Mouse (Mus musculus): Measurements from ENCODE around the gene Pabpc4.

Pabpc4 gene

DNA sequence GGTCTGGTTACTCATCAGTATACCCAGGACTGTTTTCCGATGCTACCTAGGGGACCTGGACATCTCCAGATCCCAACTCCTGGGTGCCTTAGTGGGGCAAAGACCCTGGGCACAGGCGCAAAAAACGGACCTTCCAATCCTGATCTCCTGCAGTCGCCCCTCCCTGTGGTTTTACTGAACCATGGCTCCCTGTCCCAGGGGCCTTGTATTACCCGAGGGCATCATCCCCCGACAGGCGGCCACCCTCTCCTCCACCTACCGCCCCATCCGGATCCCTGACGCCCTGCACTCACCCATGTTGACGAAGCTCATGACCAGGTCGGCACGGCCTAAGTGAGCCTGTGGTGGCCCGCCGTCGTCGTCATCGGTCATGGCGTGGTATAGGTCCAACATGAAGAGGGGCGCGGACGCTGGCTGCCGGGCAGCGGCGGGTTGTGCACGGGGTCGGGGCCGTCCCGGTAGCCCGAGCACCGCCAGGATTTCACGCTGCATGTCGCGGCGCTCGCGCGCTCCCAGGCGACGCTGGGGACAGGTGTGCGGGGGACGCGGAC lies 80.0 kb downstream of the Pabpc4 start:
- peak; percentile 38 for DNase-seq (ENCODE audit: low read depth, low spot score)

DNA sequence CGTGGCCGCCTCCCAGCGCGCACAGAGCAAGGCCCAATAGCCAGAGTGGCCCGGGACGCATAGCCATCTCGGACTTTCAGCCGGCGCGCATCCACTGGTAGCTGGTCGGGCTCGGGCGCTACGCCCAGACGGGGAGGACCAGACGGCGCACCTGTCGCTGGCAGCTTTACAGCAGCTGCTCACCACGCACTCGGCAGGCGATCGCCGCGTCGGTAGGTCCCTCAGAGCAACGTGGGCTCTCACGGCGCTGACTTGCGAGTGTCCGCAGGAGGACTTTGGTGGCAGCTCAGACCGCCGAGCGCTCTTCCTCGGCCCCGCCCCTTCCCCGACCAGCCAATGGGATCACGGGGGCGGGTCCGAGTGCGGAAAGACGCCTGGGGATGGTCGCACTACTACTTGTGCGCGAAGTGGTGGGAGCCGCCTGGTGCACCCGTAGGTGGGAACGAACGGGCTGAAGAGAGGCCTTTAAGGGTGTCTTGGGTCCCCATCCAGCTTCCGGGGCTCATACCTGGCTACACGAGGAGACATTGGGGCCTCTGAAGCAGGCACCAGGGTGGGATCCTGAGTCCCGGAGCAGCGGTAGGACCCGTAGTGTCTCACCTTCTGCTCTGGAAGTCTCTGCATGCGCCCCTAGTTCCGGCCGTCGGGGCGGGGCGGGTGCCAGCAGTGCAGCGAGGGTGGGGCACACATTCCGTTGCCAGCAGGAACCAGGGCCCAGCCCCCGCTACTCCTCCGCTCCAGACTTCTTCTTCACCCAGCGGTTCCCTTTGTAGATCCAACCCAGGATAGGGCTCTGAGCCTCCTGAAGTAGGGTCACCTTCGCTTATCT lies 80.7 kb downstream of the Pabpc4 start, which contains the start of gene Bmp8a:
Gene Bmp8a, minus strand, starts transcription at position 611 of the 829 bp plus-strand sequence.
- DNase-seq (ENCODE audit: low read depth, low spot score) = peak; percentile 93

DNA sequence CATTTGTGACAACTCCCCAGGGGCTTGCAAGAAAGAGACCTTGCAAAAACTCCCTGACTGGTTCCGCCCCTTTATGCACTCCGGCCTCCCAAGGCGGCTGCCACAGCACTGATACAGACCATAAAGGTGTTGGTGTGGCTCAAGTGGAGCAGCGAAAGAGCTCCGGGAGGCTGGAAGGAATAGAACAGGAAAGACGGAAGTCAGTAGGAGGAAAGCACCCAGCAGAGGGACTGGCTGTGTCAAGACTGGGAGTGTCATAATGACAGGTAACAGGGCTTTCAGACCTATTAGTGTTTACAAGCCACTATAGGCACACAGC lies 81.3 kb downstream of the Pabpc4 start:
- peak; percentile 95 for DNase-seq (ENCODE audit: low read depth, low spot score)
